Mouse (Mus musculus) CD4-positive, CD25-positive, alpha-beta regulatory T cell, adult 2 months (primary cell): Measurements from ENCODE around the gene Ophn1.

Experiments
- DNase-seq: peaks from one replicate; pipeline ENCODE4 v3.0.0-alpha.2; 2012; ENCODE audit warnings: low read depth, low spot score

The Ophn1 gene

DNA sequence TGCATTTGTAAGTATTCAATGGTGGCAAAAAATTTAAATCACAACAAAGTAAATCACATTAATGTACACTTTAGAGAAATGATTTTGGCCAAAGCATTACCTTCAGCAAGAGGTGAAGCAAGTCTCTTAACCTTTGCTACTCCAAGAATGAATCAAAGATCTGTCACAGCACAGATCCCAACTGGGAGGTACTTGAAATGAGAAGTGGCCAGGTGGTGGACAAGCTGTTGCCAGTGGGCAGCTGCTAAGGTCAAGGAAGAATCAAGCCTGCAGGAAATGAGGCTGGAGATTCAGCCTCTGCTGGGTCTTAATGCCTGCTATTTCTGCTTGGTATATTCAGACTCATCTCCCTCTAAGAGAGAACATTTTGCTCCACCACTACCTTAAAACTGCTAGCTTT is 87.0 kb downstream of the Ophn1 start:
- DNase-seq = no peak

DNA sequence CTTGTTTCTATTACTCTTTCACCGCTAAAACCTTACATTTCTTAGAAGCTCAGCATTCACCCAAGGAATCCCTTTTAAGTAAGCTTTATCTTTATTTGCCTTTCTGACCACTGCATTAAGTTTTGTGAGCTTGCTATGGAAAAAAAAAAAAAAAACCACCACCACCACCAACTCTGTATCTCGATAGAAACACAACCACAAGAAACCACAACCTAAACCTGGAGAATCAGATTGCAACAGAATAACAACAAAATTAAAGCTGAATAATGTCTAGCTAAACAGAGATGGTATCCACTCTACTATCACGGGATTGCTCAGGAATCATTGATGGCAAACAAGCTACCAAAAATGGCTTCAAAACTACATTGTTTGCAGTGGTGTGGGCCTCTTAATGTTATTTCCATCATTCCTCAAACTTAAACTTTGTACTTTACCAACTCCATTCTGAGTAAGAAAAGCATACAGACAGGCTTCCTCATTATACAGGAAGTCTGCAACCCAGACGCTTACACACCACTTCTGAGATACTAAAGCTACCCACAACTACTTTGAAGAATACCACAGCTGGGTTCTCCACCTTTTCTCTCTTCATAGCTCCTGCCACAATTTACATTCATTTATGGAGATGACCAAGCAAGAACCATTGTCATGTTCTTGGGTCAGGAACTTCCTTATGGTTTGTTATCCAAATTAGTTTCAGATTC is 116.4 kb downstream of the Ophn1 start:
- DNase-seq = no peak

DNA sequence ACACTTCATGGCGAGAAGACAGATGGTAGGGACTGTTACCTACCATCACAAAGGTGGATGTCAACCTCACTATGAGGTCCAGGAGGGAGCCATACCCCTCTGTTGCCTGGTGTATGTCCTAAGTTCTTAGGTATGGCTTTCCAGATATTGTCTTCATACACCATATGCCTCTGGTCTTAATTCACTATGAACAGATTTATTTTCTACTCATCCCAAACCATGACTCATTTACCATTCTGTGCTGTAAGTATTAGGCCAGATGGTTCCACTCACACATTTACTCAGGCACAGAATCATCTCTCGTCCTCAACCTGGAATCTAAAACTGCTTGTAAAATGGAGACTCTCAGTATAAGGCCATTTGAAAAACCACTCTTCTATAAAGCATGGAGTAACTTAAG is 135.7 kb downstream of the Ophn1 start:
- DNase-seq = no peak

DNA sequence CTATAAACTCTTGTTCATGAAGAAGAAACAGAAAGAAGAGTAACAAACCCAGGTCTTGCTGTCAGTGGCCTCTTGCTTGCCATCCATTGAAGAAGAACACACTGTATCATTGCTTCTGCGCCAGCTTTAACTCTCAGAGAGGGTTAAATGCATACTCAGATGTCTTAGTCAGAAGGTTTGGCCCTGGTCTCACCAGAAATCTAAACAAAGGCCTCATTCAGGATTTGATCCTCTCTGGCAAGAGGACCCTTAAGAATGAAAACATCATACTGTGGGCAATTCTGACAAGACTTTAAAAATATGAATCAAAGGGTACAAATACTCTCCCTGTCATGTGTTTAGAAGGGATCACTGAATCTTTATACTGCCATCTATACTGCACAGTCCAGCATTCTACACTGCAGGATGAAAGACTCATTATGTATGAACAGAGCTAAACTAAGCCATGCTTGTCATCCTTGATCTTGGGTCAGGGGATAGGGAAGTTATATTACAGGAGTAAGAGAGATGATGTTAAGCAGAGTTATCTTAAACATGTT is 139.5 kb downstream of the Ophn1 start:
- DNase-seq = no peak

DNA sequence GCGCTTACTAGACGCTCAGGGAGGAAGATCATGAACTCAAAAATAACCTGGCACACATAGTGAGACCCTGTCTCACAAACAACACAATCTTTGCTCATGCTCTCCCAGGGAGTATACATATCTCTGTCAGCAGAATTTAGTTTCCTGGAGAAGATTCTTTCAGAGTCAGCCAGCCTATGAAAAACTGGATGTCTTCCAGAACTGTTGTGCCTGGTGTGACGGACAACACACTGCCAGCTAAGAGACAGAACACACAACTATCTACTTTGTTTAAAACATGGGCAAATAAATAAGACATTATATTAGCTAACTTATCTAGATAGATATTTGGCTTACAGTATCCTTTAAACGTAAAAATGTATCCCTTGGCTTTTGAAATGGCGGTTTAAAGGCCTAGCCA is 154.1 kb downstream of the Ophn1 start:
- no peak for DNase-seq

DNA sequence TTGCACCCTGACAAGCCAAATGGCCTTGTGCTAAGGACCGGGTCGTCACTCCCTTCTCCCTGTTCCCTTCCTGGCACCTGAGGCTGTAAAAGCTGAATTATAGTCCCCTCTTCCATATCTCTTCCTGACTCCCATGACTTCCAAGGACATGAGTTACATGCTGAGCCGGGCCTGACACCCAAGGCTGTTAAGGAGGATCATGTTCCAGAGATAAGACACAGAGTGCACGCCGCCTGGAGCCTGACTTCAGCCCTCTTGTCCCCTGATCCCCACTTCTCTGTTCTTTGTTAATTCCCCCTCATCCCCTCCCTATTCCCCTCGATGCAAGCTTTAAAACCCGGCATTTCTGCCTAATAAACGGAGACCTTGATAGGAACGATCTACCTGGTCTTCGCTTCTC is 167.8 kb downstream of the Ophn1 start:
- no peak for DNase-seq

DNA sequence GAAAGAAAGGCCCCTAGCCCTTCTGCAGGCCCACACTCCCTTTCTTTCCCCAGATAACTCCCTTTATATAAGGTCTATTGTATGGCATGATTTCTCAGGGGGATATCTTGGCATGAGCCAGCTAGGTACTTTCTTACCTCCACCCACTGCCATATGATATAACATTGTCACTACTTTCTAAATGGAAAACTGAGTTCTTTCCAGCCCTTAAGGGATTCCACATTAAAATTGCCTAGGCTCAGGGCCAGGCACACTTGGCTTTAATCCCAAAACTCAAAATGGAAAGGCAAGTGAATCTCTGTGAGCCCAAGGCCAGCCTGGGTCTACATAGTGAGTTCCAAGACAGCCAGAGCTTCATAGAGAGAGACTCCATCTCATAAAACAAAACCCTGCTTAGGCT is 183.1 kb downstream of the Ophn1 start:
- no peak for DNase-seq

DNA sequence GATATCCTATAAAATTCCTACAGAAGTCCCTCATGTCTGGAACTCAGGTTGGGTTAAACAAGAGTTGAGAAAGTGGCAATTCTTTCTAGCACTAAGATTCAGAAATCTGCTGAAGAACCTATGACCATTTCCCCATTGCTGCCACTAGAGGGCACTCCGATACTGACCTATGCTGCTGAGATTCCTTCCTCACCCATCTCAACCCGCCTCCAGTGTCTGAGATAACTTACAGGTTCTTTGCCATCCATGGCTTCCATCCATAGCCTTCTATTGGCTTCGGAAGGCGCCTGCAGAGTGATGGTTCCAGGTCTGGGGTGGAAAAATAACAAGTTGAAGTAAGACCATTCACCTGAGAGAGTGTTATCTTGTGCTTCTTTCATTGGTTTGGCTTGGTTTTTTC is 189.2 kb downstream of the Ophn1 start:
- peak; percentile 66 for DNase-seq

DNA sequence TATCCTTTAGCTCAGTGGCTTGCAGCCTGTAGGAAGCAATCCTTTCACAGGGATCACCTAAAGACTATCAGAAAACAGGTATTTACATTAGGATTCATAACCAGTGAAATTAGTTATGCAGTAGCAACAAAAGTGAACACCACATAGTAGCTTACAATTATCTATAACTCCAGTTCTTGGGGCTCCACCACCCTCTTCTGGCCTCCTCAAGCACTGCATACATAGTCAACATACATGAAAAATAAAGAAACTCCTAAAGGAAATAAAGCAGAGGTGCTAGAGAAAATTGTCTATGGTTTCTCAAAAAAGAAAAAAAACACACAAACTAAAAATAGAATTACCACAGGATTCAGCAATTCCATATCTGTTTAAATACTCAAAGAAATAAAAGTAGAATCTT is 208.2 kb downstream of the Ophn1 start:
- peak; percentile 2 for DNase-seq

DNA sequence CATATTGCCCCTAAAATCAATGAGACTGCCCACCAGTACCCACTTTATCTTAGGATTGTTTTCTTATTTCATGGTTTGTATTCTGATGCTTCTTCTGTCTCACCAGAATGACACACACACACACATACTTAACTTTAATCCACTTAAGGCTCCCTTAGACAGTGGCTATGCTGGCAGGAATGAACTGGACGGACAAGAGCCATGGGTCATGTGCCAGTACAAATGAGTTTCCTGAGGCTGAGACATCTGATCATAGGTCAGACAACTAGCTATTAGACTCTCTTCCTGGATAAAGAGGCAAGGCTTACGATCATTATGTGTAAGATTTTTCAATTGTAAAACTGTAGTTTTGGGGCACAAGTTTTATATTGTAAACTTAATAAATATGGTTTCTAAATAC is 209.5 kb downstream of the Ophn1 start:
- DNase-seq = no peak

DNA sequence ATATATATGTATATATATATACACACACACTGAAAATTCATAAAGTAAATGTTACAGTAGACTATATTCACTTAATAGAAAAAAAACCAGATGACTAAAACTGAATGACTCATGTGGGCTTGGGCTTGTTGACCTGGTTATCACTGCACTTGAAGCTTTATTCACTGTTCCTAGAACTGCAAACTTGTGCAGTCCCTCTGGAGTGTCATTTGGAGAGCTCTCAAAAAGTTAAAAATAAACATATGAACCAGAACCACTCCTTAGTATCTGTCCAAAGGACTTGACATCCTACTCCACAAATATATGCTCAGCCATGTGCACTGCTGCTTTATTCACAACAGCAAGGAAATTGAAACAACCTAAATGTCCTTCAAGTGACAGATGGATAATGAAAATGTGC is 219.8 kb downstream of the Ophn1 start:
- DNase-seq = no peak

DNA sequence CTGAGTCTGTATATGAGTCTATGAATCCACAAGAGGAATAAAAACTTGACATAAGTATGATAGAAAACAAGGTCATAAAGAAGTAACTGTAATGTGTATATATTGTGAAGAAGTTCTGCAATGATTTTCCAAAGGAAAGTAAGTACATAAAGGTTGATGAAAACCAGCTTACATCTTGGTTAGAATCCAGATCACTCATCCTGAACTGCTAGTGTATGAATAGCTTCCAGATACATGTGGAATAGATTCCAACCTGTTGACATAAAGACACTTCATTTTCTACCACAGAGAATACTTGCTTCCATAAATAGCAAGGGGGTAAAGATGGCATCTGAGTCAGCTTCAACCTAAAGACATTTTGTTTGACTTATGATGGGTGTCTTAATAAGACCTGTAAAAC is 239.4 kb downstream of the Ophn1 start:
- DNase-seq = no peak

DNA sequence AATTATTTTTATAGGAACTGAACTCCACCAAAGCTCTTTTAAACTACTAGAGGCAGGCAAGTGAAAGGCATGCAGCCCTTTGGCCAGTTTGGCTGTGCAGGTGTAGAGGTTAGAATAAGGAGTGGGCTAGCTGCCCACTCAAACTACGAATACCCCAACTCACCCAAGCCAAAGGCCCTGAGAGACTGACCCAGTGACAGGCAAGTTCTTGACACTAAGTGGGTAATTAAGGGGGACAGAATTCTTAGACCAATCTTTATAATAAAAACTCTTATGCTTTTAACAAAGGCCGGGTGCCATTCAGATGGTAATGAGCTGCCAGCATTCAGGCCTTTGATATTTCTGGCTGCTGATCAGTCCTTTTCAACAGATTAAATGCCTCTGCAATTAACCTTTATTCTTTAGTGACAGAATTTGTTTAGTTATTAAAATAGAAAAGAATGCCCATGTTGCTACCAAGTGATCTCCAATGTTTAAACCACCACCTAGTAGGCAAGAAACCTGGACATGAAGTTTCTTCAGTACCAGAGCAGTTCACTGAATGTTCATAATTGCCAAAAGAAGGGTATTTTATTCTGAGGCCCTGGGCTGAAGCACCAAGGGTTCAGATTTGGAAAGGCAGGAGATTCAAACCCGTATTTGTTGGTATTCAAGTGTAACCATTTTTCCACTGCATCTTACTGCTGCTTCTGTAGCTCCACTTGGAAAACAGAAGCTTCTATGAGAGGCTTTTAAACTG is 262.0 kb downstream of the Ophn1 start:
- DNase-seq = no peak

DNA sequence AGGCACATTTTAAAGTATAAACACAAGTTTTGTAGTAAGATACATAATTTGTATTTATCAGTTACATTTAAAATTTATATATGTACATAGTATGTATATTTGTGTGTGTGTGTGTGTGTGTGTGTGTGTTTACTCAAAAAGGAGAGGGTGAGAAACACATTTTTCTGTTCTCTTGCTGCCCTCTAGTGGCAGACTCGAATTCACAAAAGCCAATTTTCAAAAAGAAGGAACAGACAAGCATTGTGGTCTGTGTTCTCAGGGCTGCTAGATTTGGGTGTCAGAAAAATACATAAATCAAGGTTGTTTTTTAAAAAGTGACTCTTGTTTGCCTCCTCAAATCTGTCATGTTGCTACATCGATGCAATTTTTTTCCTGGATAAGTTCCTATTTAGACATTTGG is 272.0 kb downstream of the Ophn1 start:
- peak; percentile 60 for DNase-seq

DNA sequence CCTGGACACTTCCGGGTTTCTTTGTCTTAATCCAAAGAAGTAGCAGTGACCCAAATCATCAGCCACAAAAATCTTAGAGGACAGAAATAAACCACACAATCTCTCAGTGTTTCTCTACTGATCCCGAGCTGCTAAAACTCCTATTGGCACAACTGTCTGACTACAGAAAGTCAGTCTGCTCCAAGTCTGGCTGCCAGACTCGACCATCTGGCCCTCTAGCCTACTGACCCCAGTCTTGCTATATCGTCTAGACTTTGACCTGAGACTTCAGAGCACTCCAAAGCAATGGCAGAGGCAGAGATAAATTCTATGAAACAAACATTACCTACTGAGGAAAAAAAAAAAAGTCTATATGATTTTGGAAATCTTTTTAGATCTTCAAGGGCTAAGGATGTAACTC is 273.4 kb downstream of the Ophn1 start:
- no peak for DNase-seq

DNA sequence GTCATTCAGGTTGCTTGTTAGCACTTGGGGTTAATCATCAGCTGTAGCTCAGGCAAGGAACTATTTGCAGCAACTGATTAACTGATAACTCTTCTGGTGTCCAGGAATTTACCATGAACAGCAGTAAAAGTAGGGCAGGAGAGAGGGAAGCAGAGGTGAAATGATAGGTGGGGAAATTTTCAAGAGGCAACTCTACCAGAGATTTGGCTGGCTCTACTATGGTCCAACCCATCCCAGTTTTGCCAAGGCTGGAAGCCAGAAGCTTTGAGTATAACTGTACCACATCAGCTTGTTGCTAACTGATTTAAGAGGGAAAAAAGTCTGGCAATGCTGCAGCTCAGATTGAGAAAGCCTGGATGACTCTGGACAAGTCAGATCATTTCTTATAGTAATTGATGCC is 316.6 kb downstream of the Ophn1 start:
- no peak for DNase-seq

DNA sequence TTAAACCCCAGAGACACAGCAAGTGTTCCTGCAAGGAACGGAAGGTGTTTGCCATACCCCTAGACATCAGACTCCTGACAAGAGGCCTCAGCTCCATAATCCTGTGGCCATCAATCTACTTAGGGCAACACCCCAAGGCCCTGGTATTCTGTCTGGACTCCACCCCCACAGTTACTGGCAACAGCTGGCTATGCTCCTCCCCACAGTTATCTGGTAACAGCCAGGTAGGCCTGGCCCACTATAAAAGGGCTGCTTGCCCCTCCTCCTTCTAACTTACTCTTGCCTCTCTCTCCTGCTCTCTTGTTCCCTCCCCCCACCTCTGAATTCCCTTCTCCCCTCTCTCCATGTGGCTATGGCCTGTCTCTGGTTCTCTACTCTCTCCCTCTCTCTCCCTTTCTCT is 344.4 kb downstream of the Ophn1 start:
- no peak for DNase-seq

DNA sequence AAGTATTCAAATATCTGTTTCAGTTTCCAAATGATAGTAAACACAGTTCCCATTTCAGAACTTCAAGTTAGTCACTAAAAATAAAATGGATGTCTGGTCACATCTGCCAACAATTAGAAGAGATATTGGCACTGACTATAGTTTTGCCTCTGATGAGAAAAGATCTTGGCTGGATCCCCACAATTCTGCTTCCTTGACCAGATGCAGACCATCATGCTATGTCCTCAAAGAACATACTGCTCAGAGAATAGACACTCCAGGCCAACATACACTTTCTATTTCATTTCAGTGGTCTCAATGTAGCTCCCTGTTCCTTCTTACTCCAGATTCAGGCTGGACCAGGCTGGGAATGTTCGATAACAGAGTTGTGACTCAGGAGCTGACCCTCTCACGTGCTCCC is 375.5 kb downstream of the Ophn1 start:
- no peak for DNase-seq

DNA sequence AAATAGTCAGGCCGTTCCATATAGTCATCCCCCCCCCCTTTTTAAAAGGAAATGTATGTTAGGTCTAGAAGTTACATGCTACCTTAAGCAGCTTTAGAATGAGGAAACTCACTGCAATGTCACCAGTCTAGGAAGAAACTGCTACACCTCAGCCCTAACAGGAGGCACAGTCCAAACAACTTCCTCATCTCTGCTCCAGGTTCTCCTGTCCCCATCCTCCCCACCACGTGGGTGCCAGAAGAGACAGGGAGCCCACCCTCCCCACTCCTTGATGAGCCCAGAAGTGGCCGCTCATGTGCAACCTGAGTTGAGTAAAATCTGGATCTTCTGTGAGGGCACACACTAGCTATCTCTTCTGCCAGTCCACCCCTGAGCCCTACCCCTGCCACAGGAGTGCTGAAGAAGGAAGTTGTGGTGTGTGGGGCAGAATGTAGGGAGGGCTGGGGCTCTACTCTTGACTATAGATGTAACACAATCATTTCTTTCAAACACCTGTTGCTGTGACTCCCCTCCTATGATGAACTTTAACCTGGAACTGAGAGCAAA is 376.4 kb downstream of the Ophn1 start:
- no peak for DNase-seq
